Mouse (Mus musculus) cortical plate, adult 2 months (tissue): ENCODE results near the gene Unc119. TPM values are rescaled to one million over a fixed set of nuclear protein-coding genes. Genes with fewer than 3 reads are reported as not detected.

Experiments used
- H3K27ac ChIP-seq: fragments of 200-500 bp; 2 replicates; pipeline ENCODE4 v1.5.1; 2012; ENCODE audit warnings: low read length, control low read depth, inconsistent platforms; ENCODE audit not compliant: insufficient read depth
- H3K4me1 ChIP-seq: fragments of 200-500 bp; 2 replicates; pipeline ENCODE4 v1.6.1; 2011; ENCODE audit warnings: low read length; ENCODE audit not compliant: control insufficient read depth, insufficient read depth
- H3K4me3 ChIP-seq: fragments of 200-500 bp; 2 replicates; pipeline ENCODE4 v1.5.1; 2011; ENCODE audit warnings: mild to moderate bottlenecking, low read length, control low read depth; ENCODE audit not compliant: insufficient read depth
- CTCF ChIP-seq: fragments of 200-500 bp; IDR thresholded peaks from 2 replicates; pipeline ENCODE4 v1.5.1; 2011; ENCODE audit warnings: mild to moderate bottlenecking, control low read depth, low read length; ENCODE audit not compliant: insufficient read depth; ENCODE audit errors: extremely low read depth
- POLR2A ChIP-seq: fragments of 200-500 bp; IDR thresholded peaks from 2 replicates; pipeline ENCODE4 v1.6.1; 2011; ENCODE audit warnings: mild to moderate bottlenecking, low read length, control low read depth; ENCODE audit not compliant: insufficient read depth; ENCODE audit errors: extremely low read depth
- polyA plus RNA-seq: library from polyadenylated mRNA; depleted of rRNA; stranded (reverse); fragments of >200 nt; gene quantifications from 2 replicates; pipeline ENCODE4 v1.2.3, GENCODE M21; 2012

Gene Unc119
- polyA plus RNA-seq, 1 experiment, result 65.3 TPM

- TF ChIP-seq POLR2A (no peak), CTCF (no peak)
- H3K27ac ChIP-seq, result peak overlapping the region; percentile 74; the same call in 1 of the 2 replicates
- peak overlapping the region; percentile 36 for H3K4me3 ChIP-seq
- no peaks in the 10 kb centered on the region for H3K4me1 ChIP-seq
Observed at GRCm38 (mm10) chr11:78324000-78324785, 19.1 kb upstream of the Unc119 start.

GRCm38 (mm10) chr11:78324965-78325364, 18.3 kb upstream of the Unc119 start:
- TF ChIP-seq CTCF, result no peak
- no peak for TF ChIP-seq POLR2A
- Histone ChIP-seq H3K27ac (peak overlapping the region; percentile 52; the same call in 1 of the 2 replicates), H3K4me3 (peak overlapping the region; percentile 36), H3K4me1 (0 out of 2 replicates have a peak, but pooled peaks cover 1% of the 10 kb centered on the region)

GRCm38 (mm10) chr11:78327215-78327614, 16.1 kb upstream of the Unc119 start:
- TF ChIP-seq POLR2A (no peak), CTCF (no peak)
- Histone ChIP-seq H3K4me1 (0 out of 2 replicates have a peak, but pooled peaks cover 1% of the 10 kb centered on the region), H3K4me3 (no peak overlapping the region), H3K27ac (no peak overlapping the region)

- Histone ChIP-seq H3K4me1 (0 out of 2 replicates have a peak, but pooled peaks cover 1% of the 10 kb centered on the region), H3K4me3 (peak within 1 kb of the TSS; percentile 43), H3K27ac (no peak within 1 kb of the TSS)
- TF ChIP-seq CTCF, result no peak
- peak; percentile 68; the same call in 1 of the 2 replicates for TF ChIP-seq POLR2A
Observed at GRCm38 (mm10) chr11:78327634-78328511, 15.4 kb upstream of the Unc119 start, which contains the start of gene Pigs. Pigs (plus strand) TSS chr11:78328415.

GRCm38 (mm10) chr11:78328512-78329056, 14.7 kb upstream of the Unc119 start:
- H3K4me3 ChIP-seq, result peak overlapping the region; percentile 43
- H3K4me1 ChIP-seq, result 0 out of 2 replicates have a peak, but pooled peaks cover 1% of the 10 kb centered on the region
- TF ChIP-seq CTCF (no peak), POLR2A (no peak)
- no peak overlapping the region for H3K27ac ChIP-seq

- Histone ChIP-seq H3K27ac (no peak overlapping the region), H3K4me1 (0 out of 2 replicates have a peak, but pooled peaks cover 1% of the 10 kb centered on the region), H3K4me3 (no peak overlapping the region)
- TF ChIP-seq CTCF (no peak), POLR2A (no peak)
Observed at GRCm38 (mm10) chr11:78332676-78333075, 10.6 kb upstream of the Unc119 start.

GRCm38 (mm10) chr11:78333992-78334391, 9.3 kb upstream of the Unc119 start:
- H3K4me3 ChIP-seq, result no peak overlapping the region
- no peak overlapping the region for H3K27ac ChIP-seq
- no peak for TF ChIP-seq CTCF
- no peak for TF ChIP-seq POLR2A
- H3K4me1 ChIP-seq, result 0 out of 2 replicates have a peak, but pooled peaks cover 1% of the 10 kb centered on the region

GRCm38 (mm10) chr11:78337040-78337439, 6.2 kb upstream of the Unc119 start:
- Histone ChIP-seq H3K4me3 (no peak overlapping the region), H3K4me1 (no peaks in the 10 kb centered on the region)
- TF ChIP-seq CTCF (no peak), POLR2A (no peak)

GRCm38 (mm10) chr11:78341702-78342101, 1.6 kb upstream of the Unc119 start:
- H3K4me1 ChIP-seq, result 0 out of 2 replicates have a peak, but pooled peaks cover 2% of the 10 kb centered on the region
- H3K27ac ChIP-seq, result no peak overlapping the region
- H3K4me3 ChIP-seq, result no peak overlapping the region
- TF ChIP-seq CTCF, result no peak
- TF ChIP-seq POLR2A, result no peak

More at GRCm38 (mm10) chr11:78337040-78337439, 6.2 kb upstream of the Unc119 start:
- H3K27ac ChIP-seq, result no peak overlapping the region
